Mouse (Mus musculus): ENCODE results near the gene Mxi1.

Mxi1 gene

GRCm38 (mm10) chr19:53415198-53415597 lies 104.9 kb downstream of the Mxi1 start:
- CTCF ChIA-PET: interaction anchor here (0.6 kb wide), 1 partner anchor 112 kb away, joined by 3 read pairs; no protein-coding TSS in a partner anchor

DNA sequence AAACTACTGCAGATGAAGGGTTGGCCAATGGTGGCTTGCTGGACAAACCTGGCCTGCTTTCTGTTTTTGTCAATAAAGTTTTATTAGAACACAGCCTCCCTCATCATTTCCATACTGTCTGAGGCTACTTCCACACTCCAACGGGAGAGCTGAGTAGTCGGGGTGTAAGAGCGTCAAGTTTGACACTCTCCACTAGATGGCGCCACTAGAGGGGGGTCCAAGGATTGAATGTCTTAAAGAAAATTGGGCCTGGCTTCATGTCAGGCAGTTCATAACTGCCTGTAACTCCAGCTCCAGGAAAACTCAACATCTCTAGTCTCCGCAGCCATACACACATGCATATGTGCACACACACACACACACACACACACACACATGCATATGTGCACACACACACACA lies 109.5 kb downstream of the Mxi1 start:
- CTCF ChIA-PET: interaction anchor here (0.6 to 1.1 kb wide), 4 partner anchors 22 to 156 kb away, joined by 3 to 13 read pairs (median 4); no protein-coding TSS in a partner anchor

DNA sequence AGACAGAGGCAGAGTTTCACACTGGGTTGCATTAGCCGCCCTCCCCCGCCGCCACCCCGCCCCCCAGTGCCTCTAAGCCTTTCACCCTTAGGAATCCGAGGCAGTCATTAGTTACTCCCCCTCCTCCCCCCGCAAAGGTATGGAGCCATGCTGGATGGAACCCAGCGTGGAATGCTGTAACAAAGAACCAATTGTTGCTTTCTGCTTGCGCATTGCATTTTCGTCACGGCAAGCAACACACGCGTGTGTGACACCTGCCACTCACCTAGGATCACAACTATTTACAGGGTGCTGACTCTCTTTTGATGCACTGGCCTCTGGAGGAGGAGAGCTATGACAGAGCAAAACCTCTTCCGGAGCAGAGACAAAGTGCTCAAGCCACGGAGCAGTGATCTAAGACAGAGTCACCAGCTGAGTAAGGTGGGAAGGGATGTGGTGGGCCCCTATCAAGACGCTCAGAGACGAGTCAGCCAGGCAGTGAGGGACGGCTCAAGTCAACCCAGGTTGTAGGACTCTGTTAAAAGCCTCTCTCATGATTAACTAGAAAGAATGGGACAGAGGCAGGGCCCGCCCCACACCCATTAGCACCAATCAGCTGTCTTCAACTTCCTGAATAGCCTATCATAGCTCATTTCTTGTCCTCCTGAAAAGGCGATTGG lies 110.7 kb downstream of the Mxi1 start:
- CTCF ChIA-PET: interaction anchor here (0.6 kb wide), 1 partner anchor 35 kb away, joined by 3 read pairs; no protein-coding TSS in a partner anchor

DNA sequence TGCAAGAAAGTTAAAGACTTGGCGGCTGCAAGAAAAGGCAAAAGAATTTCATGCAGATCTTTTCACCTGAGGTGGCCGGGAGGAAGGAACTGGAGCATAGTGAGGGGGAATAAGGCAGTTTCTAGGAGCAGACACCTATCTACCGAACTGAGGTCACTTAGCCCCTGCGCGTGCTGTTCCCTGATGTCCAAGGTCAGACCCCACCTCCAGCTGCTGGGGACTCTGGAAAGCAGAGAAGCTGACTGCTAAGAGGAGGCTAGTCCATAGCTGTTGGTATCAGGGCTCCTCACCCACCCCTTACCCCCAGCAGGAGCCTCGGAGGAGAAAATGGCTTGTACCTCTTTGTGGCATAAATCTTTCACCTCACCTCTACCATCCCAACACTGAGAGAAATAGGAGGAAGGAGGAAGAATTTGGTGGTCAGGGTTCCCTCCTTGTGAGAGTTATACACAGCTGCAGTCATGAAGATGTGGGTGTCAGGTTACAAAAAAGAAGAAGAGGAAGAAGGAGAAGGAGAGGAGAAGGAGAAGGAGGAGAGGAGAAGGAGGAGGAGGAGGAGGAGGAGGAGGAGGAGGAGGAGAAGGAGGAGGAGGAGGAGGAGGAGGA lies 111.4 kb downstream of the Mxi1 start:
- CTCF ChIA-PET: interaction anchor here (0.6 kb wide), 1 partner anchor 35 kb away, joined by 3 read pairs; no protein-coding TSS in a partner anchor

GRCm38 (mm10) chr19:53422358-53423308 lies 112.3 kb downstream of the Mxi1 start:
- CTCF ChIA-PET: interaction anchor here (0.6 kb wide), 2 partner anchors 52 to 107 kb away, joined by 3 to 15 read pairs; partner anchors contain the start of gene Dusp5

- CTCF ChIA-PET: interaction anchor here (0.6 kb wide), 1 partner anchor 106 kb away, joined by 3 read pairs; the partner anchor contains the start of gene Dusp5
Observed at GRCm38 (mm10) chr19:53423341-53423753, 113.0 kb downstream of the Mxi1 start.

DNA sequence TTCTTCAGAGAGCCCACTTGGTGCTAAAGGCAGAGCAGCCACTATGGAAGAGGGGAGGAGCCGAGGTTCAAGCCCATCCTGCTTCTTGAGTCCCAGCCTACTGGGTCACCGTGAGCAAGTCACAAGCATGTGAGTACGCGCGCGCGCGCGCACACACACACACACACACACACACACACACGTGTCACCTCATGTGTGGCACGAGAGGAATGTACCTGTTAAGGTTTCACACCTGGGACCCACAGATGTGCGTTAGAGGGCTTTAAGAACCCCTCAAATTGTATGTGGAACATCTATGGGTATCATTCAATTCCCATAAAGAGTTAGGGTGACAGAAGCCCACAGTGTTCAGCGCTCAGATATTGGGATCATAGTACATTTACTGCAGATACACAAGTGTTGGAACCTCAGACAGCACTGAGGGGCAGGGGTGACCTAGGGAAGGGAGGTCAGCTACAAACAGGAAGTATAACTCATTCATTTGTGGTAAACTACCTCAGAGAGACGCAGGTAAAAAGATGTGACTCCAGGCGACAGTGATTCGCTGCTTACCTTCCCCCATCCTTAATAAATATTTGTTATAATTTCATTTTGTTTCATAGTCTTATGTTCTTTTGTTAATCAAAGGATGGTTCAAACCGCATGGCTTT lies 113.6 kb downstream of the Mxi1 start:
- CTCF ChIA-PET: interaction anchor here (1.0 kb wide), 1 partner anchor 18 kb away, joined by 3 read pairs; no protein-coding TSS in a partner anchor

- CTCF ChIA-PET: interaction anchor here (1.0 kb wide), 1 partner anchor 18 kb away, joined by 3 read pairs; no protein-coding TSS in a partner anchor
Observed at GRCm38 (mm10) chr19:53424629-53425028, 114.3 kb downstream of the Mxi1 start.

Measured in spleen, embryonic (tissue).